ENCODE assay signal across 8 mouse cellular contexts in genomic region chr11:50210101-50210504, GRCm38 (mm10). TPM values are rescaled to one million over a fixed set of nuclear protein-coding genes. Genes with fewer than 3 reads are reported as not detected.
DNase-seq lines count a peak whose midpoint lies in the region; ATAC-seq lines count a peak whose summit lies in the region.

No protein-coding gene starts in this region.

- peaks cover 21% of the 10 kb centered on the region for H3K36me3 ChIP-seq in intestine, embryonic 16.5 days (ENCODE audit: control insufficient read depth, insufficient read depth, low read length)
- peaks cover 31% of the 10 kb centered on the region for H3K36me3 ChIP-seq in limb, embryonic 10.5 days
- peaks cover 28% of the 10 kb centered on the region for H3K36me3 ChIP-seq in midbrain, embryonic 12.5 days

- whole genome bisulfite sequencing in intestine, embryonic 16.5 days: under 1% methylated on average over 24 of the region's 24 CpGs
- WGBS in limb, embryonic 10.5 days: 1% methylated on average over 24 of the region's 24 CpGs
- under 1% methylated on average over 24 of the region's 24 CpGs for WGBS in midbrain, embryonic 12.5 days

- H3K4me2 ChIP-seq in intestine, embryonic 16.5 days (ENCODE audit: low read depth, low read length): peak overlapping the region; percentile 59
- peak overlapping the region; percentile 62 for H3K4me2 ChIP-seq in midbrain, embryonic 12.5 days (replicated peaks)

- H3K27ac ChIP-seq in intestine, embryonic 16.5 days (ENCODE audit: low read length): peak overlapping the region; percentile 99
- H3K27ac ChIP-seq in limb, embryonic 10.5 days: peak overlapping the region; percentile 94
- peak overlapping the region; percentile 95 for H3K27ac ChIP-seq in midbrain, embryonic 12.5 days (replicated peaks)

- no peaks in the 10 kb centered on the region for H3K27me3 ChIP-seq in intestine, embryonic 16.5 days (replicated peaks; ENCODE audit: control insufficient read depth, insufficient read depth, low read length)
- no peaks in the 10 kb centered on the region for H3K27me3 ChIP-seq in limb, embryonic 10.5 days (ENCODE audit: low read depth, poor library complexity, severe bottlenecking)
- no peaks in the 10 kb centered on the region for H3K27me3 ChIP-seq in midbrain, embryonic 12.5 days

- peak overlapping the region; percentile 99 for H3K4me3 ChIP-seq in intestine, embryonic 16.5 days (ENCODE audit: low read length)
- H3K4me3 ChIP-seq in limb, embryonic 10.5 days: peak overlapping the region; percentile 87
- peak overlapping the region; percentile 92 for H3K4me3 ChIP-seq in midbrain, embryonic 12.5 days

- peak overlapping the region; percentile 98 for H3K9ac ChIP-seq in intestine, embryonic 16.5 days (ENCODE audit: low read depth, low read length)
- H3K9ac ChIP-seq in midbrain, embryonic 12.5 days (replicated peaks): peak overlapping the region; percentile 87

- H3K9me3 ChIP-seq in intestine, embryonic 16.5 days (ENCODE audit: control insufficient read depth, low read length): no peaks in the 10 kb centered on the region
- H3K9me3 ChIP-seq in limb, embryonic 10.5 days (replicated peaks): no peaks in the 10 kb centered on the region
- no peaks in the 10 kb centered on the region for H3K9me3 ChIP-seq in midbrain, embryonic 12.5 days

- peak; percentile 91 for ATAC-seq in intestine, embryonic 16.5 days
- ATAC-seq in midbrain, embryonic 12.5 days (ENCODE audit: low FRiP score, low read depth): peak; percentile 94

- H3K4me1 ChIP-seq in intestine, embryonic 16.5 days (ENCODE audit: control insufficient read depth, insufficient read depth, low read length): peaks cover 27% of the 10 kb centered on the region
- H3K4me1 ChIP-seq in limb, embryonic 10.5 days: peaks cover 13% of the 10 kb centered on the region
- peaks cover 7% of the 10 kb centered on the region for H3K4me1 ChIP-seq in midbrain, embryonic 12.5 days

- peak; percentile 90 for DNase-seq in layer of hippocampus, adult 11-12 months (ENCODE audit: low spot score)
- no peak for DNase-seq in layer of hippocampus, adult 9-10 months (ENCODE audit: low spot score)
- DNase-seq in embryo, embryonic 9.5 days (ENCODE audit: extremely low spot score): peak; percentile 93
- peak; percentile 87 to 93 for DNase-seq in gastrocnemius, postnatal 4 days (ENCODE audit: low spot score in 2 of 2)
- no peak for DNase-seq in limb, embryonic 10.5 days (ENCODE audit: low spot score)
- DNase-seq in skeletal muscle tissue, adult 2 months (ENCODE audit: low read depth, low spot score): peak; percentile 91

RNA-seq across cellular contexts. Expression of gene Sqstm1, which starts 0.5 kb away (rescaled TPM):
- total RNA-seq in gastrocnemius, postnatal 4 days (2021): 100 to 1,000 TPM; 204 to 225 TPM
- 193 and 196 TPM in 2 replicates for polyA plus RNA-seq in intestine, embryonic 16.5 days (2015; fragmentation: Nextera tagmentation; extraction: Ambion mirVana)
- polyA plus RNA-seq in limb, embryonic 10.5 days (2016; fragmentation: Nextera tagmentation; extraction: Ambion mirVana): 111 and 137 TPM in 2 replicates
- 193 and 203 TPM in 2 replicates for polyA plus RNA-seq in midbrain, embryonic 12.5 days (2016; fragmentation: Nextera tagmentation; extraction: Ambion mirVana)

RNA-seq across cellular contexts. Expression of gene Mgat4b, which starts 0.6 kb away (rescaled TPM):
- 10 to 100 TPM; 37.0 to 40.1 TPM for total RNA-seq in gastrocnemius, postnatal 4 days (2021)
- polyA plus RNA-seq in intestine, embryonic 16.5 days (2015; fragmentation: Nextera tagmentation; extraction: Ambion mirVana): 7.6 and 8.2 TPM in 2 replicates
- polyA plus RNA-seq in limb, embryonic 10.5 days (2016; fragmentation: Nextera tagmentation; extraction: Ambion mirVana): 27.7 and 28.6 TPM in 2 replicates
- 40.7 and 45.6 TPM in 2 replicates for polyA plus RNA-seq in midbrain, embryonic 12.5 days (2016; fragmentation: Nextera tagmentation; extraction: Ambion mirVana)

RNA-seq across cellular contexts. Expression of gene Ltc4s, which starts 28.3 kb away (rescaled TPM):
- total RNA-seq in gastrocnemius, postnatal 4 days (2021): 1 to 10 TPM; 5.7 to 7.3 TPM
- 4.3 and 5.1 TPM in 2 replicates for polyA plus RNA-seq in intestine, embryonic 16.5 days (2015; fragmentation: Nextera tagmentation; extraction: Ambion mirVana)
- polyA plus RNA-seq in limb, embryonic 10.5 days (2016; fragmentation: Nextera tagmentation; extraction: Ambion mirVana): 0.55 and 0.90 TPM in 2 replicates
- polyA plus RNA-seq in midbrain, embryonic 12.5 days (2016; fragmentation: Nextera tagmentation; extraction: Ambion mirVana): 0.85 and 1.3 TPM in 2 replicates

RNA-seq across cellular contexts. Expression of gene Mrnip, which starts 35.9 kb away (rescaled TPM):
- total RNA-seq in gastrocnemius, postnatal 4 days (2021): 1 to 10 TPM; 9.7 to 9.8 TPM
- 10.3 and 12.4 TPM in 2 replicates for polyA plus RNA-seq in intestine, embryonic 16.5 days (2015; fragmentation: Nextera tagmentation; extraction: Ambion mirVana)
- polyA plus RNA-seq in limb, embryonic 10.5 days (2016; fragmentation: Nextera tagmentation; extraction: Ambion mirVana): 30.2 and 34.1 TPM in 2 replicates
- 23.3 and 24.2 TPM in 2 replicates for polyA plus RNA-seq in midbrain, embryonic 12.5 days (2016; fragmentation: Nextera tagmentation; extraction: Ambion mirVana)

Comparison
In these comparisons a context has a peak if more than half of its experiments do, and no peak if none do; other contexts are left out.
1. DNase-seq: peak in layer of hippocampus, adult 11-12 months (single experiment), embryo, embryonic 9.5 days (single experiment), gastrocnemius, postnatal 4 days (2 of 2) and skeletal muscle tissue, adult 2 months (single experiment); none in layer of hippocampus, adult 9-10 months (single experiment) and limb, embryonic 10.5 days (single experiment).
2. Peak in every context shown above with its lines, with median percentiles within 50 percentile points of each other: H3K27ac ChIP-seq and H3K4me3 ChIP-seq.